Mouse (Mus musculus): ENCODE measurements around the gene Pon2. TPM values are rescaled to one million over a fixed set of nuclear protein-coding genes. Genes with fewer than 3 reads are reported as not detected.
"Not testable (repeated sequence)": the region's sequence is repeated elsewhere in the genome, so short reads cannot be mapped to it uniquely, and the experiment has no call there.

Gene Pon2
- 57.4 TPM for polyA plus RNA-seq (2021)

DNA sequence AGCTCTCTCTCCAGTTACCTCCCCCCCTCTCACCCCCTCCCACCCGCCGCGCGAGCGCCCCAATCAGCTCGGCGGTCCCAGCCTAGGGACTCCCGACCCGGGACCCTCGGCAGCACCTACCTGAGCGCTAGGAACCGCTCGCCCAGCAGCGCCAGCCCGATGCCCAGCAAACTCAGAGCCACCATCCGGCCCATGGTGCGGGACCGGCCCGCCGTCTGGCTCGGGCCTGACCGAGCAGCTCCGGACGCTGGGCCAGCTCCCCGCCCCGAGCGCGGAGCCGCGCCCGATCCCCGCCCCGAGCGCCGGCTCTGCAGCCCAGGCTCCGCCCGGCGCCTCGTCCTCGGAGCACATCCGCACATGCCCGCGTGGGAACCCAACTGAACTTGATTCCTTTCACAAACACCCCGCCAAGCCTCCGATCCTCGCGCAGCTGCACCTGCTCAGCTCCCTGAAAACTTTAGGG, at the start of gene Pon2:
Gene Pon2 (minus strand): TSS at position 364 of the 463 bp plus-strand sequence.
- peak; percentile 27 for DNase-seq (ENCODE audit: low read depth, low spot score)
- no peaks in the 10 kb centered on the region for H3K27me3 ChIP-seq
- peak; percentile 97 for ATAC-seq
- no peak for TF ChIP-seq CTCF (IDR thresholded peaks at IDR 0.05)
- in situ Hi-C loops (cut with MboI; ENCODE audit: low pct_unique_long_range_greater_than_20kb): no loop called here
- POLR2A ChIA-PET: interaction anchor here (0.6 kb wide), 1 partner anchor 59 kb away, joined by 3 read pairs; no protein-coding TSS in a partner anchor
- CTCF ChIA-PET: interaction anchor here (1.0 kb wide), 3 partner anchors 50 to 159 kb away, joined by 3 to 4 read pairs (median 3); no protein-coding TSS in a partner anchor

- ChIA-PET POLR2A (no interaction called here), CTCF (no interaction called here)
- peaks cover 5% of the 10 kb centered on the region for H3K27me3 ChIP-seq
- in situ Hi-C loops (cut with MboI; ENCODE audit: low pct_unique_long_range_greater_than_20kb): no loop called here
- DNase-seq (ENCODE audit: low read depth, low spot score): no peak
- ATAC-seq: no peak
- TF ChIP-seq CTCF (IDR thresholded peaks at IDR 0.05): no peak
Measured at GRCm38 (mm10) chr6:5344255-5344654, 46.0 kb upstream of the Pon2 start.

GRCm38 (mm10) chr6:5339283-5339682, 41.0 kb upstream of the Pon2 start:
- POLR2A ChIA-PET; H3K27me3 ChIP-seq; CTCF ChIA-PET; ATAC-seq; in situ Hi-C loops (cut with MboI; ENCODE audit: low pct_unique_long_range_greater_than_20kb); DNase-seq (ENCODE audit: low read depth, low spot score): not testable (repeated sequence)

- CTCF ChIA-PET: interaction anchor here (0.8 kb wide), 2 partner anchors 12 to 24 kb away, joined by 3 read pairs; no protein-coding TSS in a partner anchor
- in situ Hi-C loops (cut with MboI; ENCODE audit: low pct_unique_long_range_greater_than_20kb); H3K27me3 ChIP-seq; ATAC-seq; POLR2A ChIA-PET; DNase-seq (ENCODE audit: low read depth, low spot score): not testable (repeated sequence)
Measured at GRCm38 (mm10) chr6:5338781-5339180, 40.5 kb upstream of the Pon2 start.

DNA sequence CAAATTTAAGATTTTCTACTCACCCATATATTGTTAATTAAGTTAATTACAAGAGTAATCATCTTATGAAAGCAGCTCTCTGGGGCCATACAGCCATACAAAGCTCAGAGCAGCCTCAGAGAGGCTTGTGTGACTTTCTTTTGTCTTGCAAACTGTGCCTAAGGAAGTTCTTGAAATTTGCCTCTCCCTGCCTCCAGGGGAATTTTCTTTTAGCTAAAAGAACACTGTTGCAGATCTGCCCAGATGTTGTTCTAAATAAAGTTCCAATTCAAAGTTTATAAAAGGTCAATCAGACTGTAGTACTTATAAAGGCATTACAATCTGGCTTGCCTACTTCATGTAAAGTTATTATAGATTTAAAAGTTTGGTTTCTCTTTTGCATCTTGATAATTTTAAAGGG, 37.8 kb upstream of the Pon2 start:
- in situ Hi-C loops (cut with MboI; ENCODE audit: low pct_unique_long_range_greater_than_20kb); DNase-seq (ENCODE audit: low read depth, low spot score); CTCF ChIA-PET: not testable (repeated sequence)

DNA sequence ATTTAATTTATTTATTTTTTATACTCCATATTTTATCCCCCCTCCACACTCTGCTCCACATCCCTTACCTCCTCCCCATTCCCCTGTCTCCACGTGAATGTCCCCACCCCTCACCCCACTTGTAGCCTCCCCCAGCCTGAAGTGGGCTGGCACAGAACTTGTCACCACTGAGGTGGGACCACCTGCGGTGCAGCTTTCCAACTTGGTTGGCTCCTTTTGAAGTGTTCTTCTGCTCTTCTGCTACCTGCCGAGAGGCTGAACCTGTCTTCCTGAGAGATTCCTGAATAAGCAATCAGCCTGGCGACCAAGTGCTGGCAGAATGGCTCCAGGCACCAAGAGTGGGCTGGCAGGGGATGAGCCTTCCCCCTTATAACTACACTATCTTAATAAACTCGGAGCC, 35.8 kb upstream of the Pon2 start:
- in situ Hi-C loops (cut with MboI; ENCODE audit: low pct_unique_long_range_greater_than_20kb): no loop called here
- DNase-seq (ENCODE audit: low read depth, low spot score) (no peak), ATAC-seq (no peak)
- ChIA-PET CTCF (no interaction called here), POLR2A (no interaction called here)
- H3K27me3 ChIP-seq: peaks cover 4% of the 10 kb centered on the region
- TF ChIP-seq CTCF (IDR thresholded peaks at IDR 0.05): no peak

More for the DNA sequence above, 37.8 kb upstream of the Pon2 start:
- H3K27me3 ChIP-seq, POLR2A ChIA-PET, ATAC-seq: not testable (repeated sequence)

GRCm38 (mm10) chr6:5332560-5333150, 34.4 kb upstream of the Pon2 start:
- peaks cover 4% of the 10 kb centered on the region for H3K27me3 ChIP-seq
- no peak for ATAC-seq
- POLR2A ChIA-PET: no interaction called here
- TF ChIP-seq CTCF (IDR thresholded peaks at IDR 0.05): no peak
- DNase-seq (ENCODE audit: low read depth, low spot score): no peak
- CTCF ChIA-PET: no interaction called here
- in situ Hi-C loops (cut with MboI; ENCODE audit: low pct_unique_long_range_greater_than_20kb): no loop called here

- no peak for TF ChIP-seq CTCF (IDR thresholded peaks at IDR 0.05)
- ATAC-seq (no peak), DNase-seq (ENCODE audit: low read depth, low spot score) (no peak)
- no peaks in the 10 kb centered on the region for H3K27me3 ChIP-seq
- in situ Hi-C loops (cut with MboI; ENCODE audit: low pct_unique_long_range_greater_than_20kb): no loop called here
- POLR2A ChIA-PET: no interaction called here
- CTCF ChIA-PET: no interaction called here
Measured at GRCm38 (mm10) chr6:5325122-5325521, 26.9 kb upstream of the Pon2 start.

DNA sequence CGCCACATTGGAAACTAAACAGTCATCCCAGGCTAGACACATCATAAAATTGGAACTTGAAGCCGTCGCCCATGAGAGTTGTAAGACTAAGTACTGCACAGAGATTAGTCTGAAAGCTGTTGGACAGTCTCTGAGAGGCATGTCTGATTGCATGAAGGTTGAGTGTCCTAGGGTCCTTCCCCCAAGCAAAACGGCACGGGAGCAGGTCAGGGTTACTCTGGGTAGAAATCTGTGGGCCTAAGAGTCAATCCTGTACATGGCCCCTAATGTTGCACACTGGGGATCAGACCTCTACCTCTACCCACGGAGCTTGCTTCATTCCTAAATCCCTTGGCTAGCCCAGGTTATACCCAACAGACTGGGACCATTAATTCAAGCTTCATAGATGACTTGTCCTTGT, 25.8 kb upstream of the Pon2 start:
- CTCF ChIA-PET; H3K27me3 ChIP-seq; DNase-seq (ENCODE audit: low read depth, low spot score); ATAC-seq; in situ Hi-C loops (cut with MboI; ENCODE audit: low pct_unique_long_range_greater_than_20kb); POLR2A ChIA-PET: not testable (repeated sequence)

- POLR2A ChIA-PET: no interaction called here
- no peaks in the 10 kb centered on the region for H3K27me3 ChIP-seq
- in situ Hi-C loops (cut with MboI; ENCODE audit: low pct_unique_long_range_greater_than_20kb): no loop called here
- ATAC-seq: no peak
- DNase-seq (ENCODE audit: low read depth, low spot score): no peak
- CTCF ChIA-PET: no interaction called here
- no peak for TF ChIP-seq CTCF (IDR thresholded peaks at IDR 0.05)
Measured at GRCm38 (mm10) chr6:5316630-5317029, 18.4 kb upstream of the Pon2 start.

GRCm38 (mm10) chr6:5315053-5315759, 17.0 kb upstream of the Pon2 start:
- POLR2A ChIA-PET: interaction anchor here (1.0 kb wide), 1 partner anchor 9 kb away, joined by 3 read pairs; no protein-coding TSS in a partner anchor
- ATAC-seq (no peak), DNase-seq (ENCODE audit: low read depth, low spot score) (no peak)
- no peaks in the 10 kb centered on the region for H3K27me3 ChIP-seq
- TF ChIP-seq CTCF (IDR thresholded peaks at IDR 0.05): no peak
- in situ Hi-C loops (cut with MboI; ENCODE audit: low pct_unique_long_range_greater_than_20kb): no loop called here
- CTCF ChIA-PET: interaction anchor here (0.7 to 0.9 kb wide), 2 partner anchors 14 to 23 kb away, joined by 3 read pairs; no protein-coding TSS in a partner anchor

Measured in Patski (cell line).